Mouse (Mus musculus): ENCODE data around the gene Rrp12. TPM values are rescaled to one million over a fixed set of nuclear protein-coding genes. Genes with fewer than 3 reads are reported as not detected.
"Not testable (repeated sequence)": the region's sequence is repeated elsewhere in the genome, so short reads cannot be mapped to it uniquely, and the experiment has no call there.

Rrp12 gene
- polyA plus RNA-seq, 1 experiment from 2014 or later, result 6.3 TPM

DNA sequence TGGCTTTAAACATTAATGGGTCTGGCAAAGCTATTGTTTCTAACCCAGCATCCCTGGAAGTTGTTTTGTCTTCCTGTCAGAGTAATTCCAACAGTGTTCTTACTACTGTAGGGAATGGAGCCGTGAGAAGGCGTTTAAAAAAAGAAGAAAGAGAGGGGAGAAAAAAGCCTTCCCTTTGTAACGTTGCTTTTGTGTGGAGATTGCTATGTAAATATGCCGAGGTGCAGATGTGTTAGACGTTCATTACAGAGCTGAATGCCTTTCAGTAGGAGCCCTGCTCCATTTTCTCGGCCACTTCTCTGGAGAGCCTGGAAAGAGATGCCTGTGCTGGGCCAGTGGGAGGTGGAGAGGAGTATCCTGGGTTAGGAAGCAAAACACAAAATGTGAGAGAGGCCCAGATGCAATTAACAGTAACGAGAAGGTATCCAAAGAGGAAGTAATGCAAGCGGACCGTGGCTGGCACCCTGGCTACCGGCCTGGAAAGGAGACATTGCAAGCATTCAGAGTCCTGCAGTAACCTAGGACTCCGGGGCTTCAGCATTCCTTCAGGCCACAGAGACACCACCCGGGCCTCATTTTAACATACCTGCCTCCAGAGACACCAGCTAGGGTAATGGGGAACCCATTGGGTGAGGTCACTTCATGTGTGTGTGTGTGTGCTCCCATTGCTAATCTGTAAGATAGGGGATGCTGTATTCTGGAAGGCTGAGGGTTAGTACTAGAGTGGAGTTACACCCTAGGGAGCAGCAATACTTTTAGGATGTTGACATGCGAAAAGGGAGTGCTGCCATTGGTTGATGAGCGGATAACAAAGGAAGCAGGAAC lies 45.0 kb downstream of the Rrp12 start:
- Histone ChIP-seq H3K4me3 (ENCODE audit: low read depth, low read length) (no peak overlapping the region), H3K4me1 (replicated peaks; ENCODE audit: control insufficient read depth, insufficient read depth) (no peaks in the 10 kb centered on the region), H3K4me2 (replicated peaks; ENCODE audit: low read depth) (no peak overlapping the region), H3K27me3 (ENCODE audit: control insufficient read depth, insufficient read depth, low read length) (no peaks in the 10 kb centered on the region), H3K27ac (replicated peaks) (no peak overlapping the region; the same call in 1 of the 2 replicates), H3K9me3 (ENCODE audit: control insufficient read depth, low read length) (no peaks in the 10 kb centered on the region), H3K9ac (ENCODE audit: low read length) (no peak overlapping the region), H3K36me3 (ENCODE audit: control insufficient read depth, insufficient read depth, low read length) (no peaks in the 10 kb centered on the region)
- TF ChIP-seq EP300 (optimal IDR thresholded peaks at IDR 0.05), result no peak
- TF ChIP-seq CTCF (IDR thresholded peaks at IDR 0.05; ENCODE audit: low read depth), result no peak
- 40% methylated on average over 14 of the region's 14 CpGs for WGBS
- DNase-seq (ENCODE audit: low spot score) (peak; percentile 28), ATAC-seq (ENCODE audit: low FRiP score, low TSS enrichment) (no peak)

GRCm38 (mm10) chr19:41850021-41850718 lies 45.8 kb downstream of the Rrp12 start:
- Histone ChIP-seq H3K9ac (ENCODE audit: low read length) (no peak overlapping the region), H3K36me3 (ENCODE audit: control insufficient read depth, insufficient read depth, low read length) (no peaks in the 10 kb centered on the region), H3K27ac (replicated peaks) (no peak overlapping the region; the same call in 1 of the 2 replicates), H3K4me1 (replicated peaks; ENCODE audit: control insufficient read depth, insufficient read depth) (no peaks in the 10 kb centered on the region), H3K9me3 (ENCODE audit: control insufficient read depth, low read length) (no peaks in the 10 kb centered on the region), H3K4me3 (ENCODE audit: low read depth, low read length) (no peak overlapping the region), H3K4me2 (replicated peaks; ENCODE audit: low read depth) (no peak overlapping the region), H3K27me3 (ENCODE audit: control insufficient read depth, insufficient read depth, low read length) (no peaks in the 10 kb centered on the region)
- TF ChIP-seq CTCF (IDR thresholded peaks at IDR 0.05; ENCODE audit: low read depth), result no peak
- TF ChIP-seq EP300 (optimal IDR thresholded peaks at IDR 0.05), result no peak
- DNase-seq (ENCODE audit: low spot score), result no peak
- WGBS, result 41% methylated on average over 6 of the region's 6 CpGs
- ATAC-seq (ENCODE audit: low FRiP score, low TSS enrichment), result no peak

GRCm38 (mm10) chr19:41847992-41848851 lies 47.8 kb downstream of the Rrp12 start, which contains the start of gene Frat2:
Gene Frat2 (minus strand): TSS chr19:41848132.
- TF ChIP-seq EP300 (optimal IDR thresholded peaks at IDR 0.05), result no peak
- no peak for TF ChIP-seq CTCF (IDR thresholded peaks at IDR 0.05; ENCODE audit: low read depth)
- Histone ChIP-seq H3K9ac (ENCODE audit: low read length) (peak within 1 kb of the TSS; percentile 77), H3K27ac (replicated peaks) (peak within 1 kb of the TSS; percentile 94), H3K4me3 (ENCODE audit: low read depth, low read length) (peak within 1 kb of the TSS; percentile 72), H3K4me1 (replicated peaks; ENCODE audit: control insufficient read depth, insufficient read depth) (no peaks in the 10 kb centered on the region), H3K9me3 (ENCODE audit: control insufficient read depth, low read length) (no peaks in the 10 kb centered on the region), H3K4me2 (replicated peaks; ENCODE audit: low read depth) (peak within 1 kb of the TSS; percentile 96), H3K36me3 (ENCODE audit: control insufficient read depth, insufficient read depth, low read length) (no peaks in the 10 kb centered on the region), H3K27me3 (ENCODE audit: control insufficient read depth, insufficient read depth, low read length) (no peaks in the 10 kb centered on the region)
- DNase-seq (ENCODE audit: low spot score) (peak; percentile 93), ATAC-seq (ENCODE audit: low FRiP score, low TSS enrichment) (peak; percentile 95)
- WGBS, result under 1% methylated on average over 70 of the region's 72 CpGs

DNA sequence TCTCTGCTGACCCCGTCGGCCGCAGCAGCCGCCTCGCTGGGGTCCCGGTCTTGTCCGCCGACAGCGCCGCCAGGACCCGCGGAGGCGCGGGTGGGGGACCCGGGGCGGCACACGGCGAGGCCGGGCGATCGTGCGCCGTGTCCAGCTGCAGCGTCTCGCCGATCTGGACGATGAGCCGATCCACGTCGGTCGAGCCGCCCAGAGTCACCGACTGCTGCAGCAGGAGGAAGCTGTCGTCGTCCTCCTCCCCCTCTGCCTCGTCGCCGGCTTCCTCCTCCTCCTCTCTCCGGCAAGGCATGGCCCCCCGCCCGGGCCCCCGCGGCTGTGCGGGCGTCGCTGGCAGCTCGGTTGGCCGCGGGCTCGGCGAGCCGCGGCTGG lies 48.4 kb downstream of the Rrp12 start:
- Histone ChIP-seq H3K27ac (replicated peaks) (peak overlapping the region; percentile 94), H3K4me2 (replicated peaks; ENCODE audit: low read depth) (peak overlapping the region; percentile 96), H3K4me3 (ENCODE audit: low read depth, low read length) (peak overlapping the region; percentile 72), H3K9ac (ENCODE audit: low read length) (peak overlapping the region; percentile 77)
- WGBS, result 0% methylated on average over 16 of the region's 53 CpGs
- H3K9me3 ChIP-seq (ENCODE audit: control insufficient read depth, low read length); H3K36me3 ChIP-seq (ENCODE audit: control insufficient read depth, insufficient read depth, low read length); H3K4me1 ChIP-seq (replicated peaks; ENCODE audit: control insufficient read depth, insufficient read depth); H3K27me3 ChIP-seq (ENCODE audit: control insufficient read depth, insufficient read depth, low read length); DNase-seq (ENCODE audit: low spot score): not testable (repeated sequence)
- peak; percentile 44 for ATAC-seq (ENCODE audit: low FRiP score, low TSS enrichment)

DNA sequence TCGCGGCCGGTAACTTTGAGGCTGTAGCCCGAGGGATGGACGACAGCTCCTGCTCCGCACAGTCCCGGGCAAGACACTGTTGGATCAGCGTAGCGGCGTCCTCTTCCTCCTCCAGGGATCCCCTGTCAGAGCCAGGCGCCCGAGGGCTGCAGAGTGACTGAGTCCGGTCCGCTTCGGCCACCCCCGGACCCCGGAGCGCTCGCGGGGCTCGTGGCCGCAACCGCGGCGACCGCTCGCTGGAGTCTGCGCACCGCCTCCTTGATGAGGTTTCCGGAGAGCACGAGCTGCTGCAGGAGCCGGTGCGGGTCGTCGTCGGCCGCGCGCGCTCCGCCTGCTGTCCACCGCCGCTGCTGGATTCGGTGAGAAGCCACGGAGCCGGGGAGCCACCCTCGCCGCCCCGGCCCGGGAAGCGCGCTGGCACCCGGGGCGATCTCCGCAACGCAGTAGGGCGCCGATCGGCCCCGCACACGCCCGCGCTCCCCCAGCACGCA lies 48.8 kb downstream of the Rrp12 start:
- H3K27me3 ChIP-seq (ENCODE audit: control insufficient read depth, insufficient read depth, low read length), result no peaks in the 10 kb centered on the region
- peak overlapping the region; percentile 77 for H3K9ac ChIP-seq (ENCODE audit: low read length)
- TF ChIP-seq EP300 (optimal IDR thresholded peaks at IDR 0.05) (no peak), CTCF (IDR thresholded peaks at IDR 0.05; ENCODE audit: low read depth) (no peak)
- 0% methylated on average over 57 of the region's 64 CpGs for WGBS
- no peaks in the 10 kb centered on the region for H3K4me1 ChIP-seq (replicated peaks; ENCODE audit: control insufficient read depth, insufficient read depth)
- peak overlapping the region; percentile 94 for H3K27ac ChIP-seq (replicated peaks)
- ATAC-seq (ENCODE audit: low FRiP score, low TSS enrichment) (peak; percentile 16), DNase-seq (ENCODE audit: low spot score) (peak; percentile 57)
- peak overlapping the region; percentile 72 for H3K4me3 ChIP-seq (ENCODE audit: low read depth, low read length)
- H3K9me3 ChIP-seq (ENCODE audit: control insufficient read depth, low read length), result no peaks in the 10 kb centered on the region
- no peaks in the 10 kb centered on the region for H3K36me3 ChIP-seq (ENCODE audit: control insufficient read depth, insufficient read depth, low read length)
- peak overlapping the region; percentile 96 for H3K4me2 ChIP-seq (replicated peaks; ENCODE audit: low read depth)

Data from stomach, postnatal 0 days (tissue).